Mouse (Mus musculus) embryonic facial prominence, embryonic 11.5 days (tissue): Measurements from ENCODE around the gene Spon1. TPM values are rescaled to one million over a fixed set of nuclear protein-coding genes. Genes with fewer than 3 reads are reported as not detected.

Source experiments
- ATAC-seq: fragments of 200-750 bp; cut with Nextera tagmentation; replicated peaks from 2 replicates; pipeline ENCODE4 v1.8.0; 2017; ENCODE audit warnings: low read depth; ENCODE audit not compliant: insufficient number of reproducible peaks, low FRiP score, low TSS enrichment
- DNase-seq: peaks from one replicate; pipeline ENCODE4 v3.0.0-alpha.2; 2015; ENCODE audit warnings: low spot score
- H3K27ac ChIP-seq: fragments of 300-500 bp; sonication (generic); replicated peaks from 2 replicates; pipeline ENCODE4 v1.5.1; 2014; ENCODE audit warnings: mild to moderate bottlenecking, low read depth, low read length, control low read depth
- H3K27me3 ChIP-seq: fragments of 300-500 bp; sonication (generic); 2 replicates; pipeline ENCODE4 v1.6.1; 2014; ENCODE audit warnings: mild to moderate bottlenecking, low read length, moderate library complexity, mixed read lengths; ENCODE audit not compliant: control insufficient read depth, insufficient read depth
- H3K36me3 ChIP-seq: fragments of 300-500 bp; sonication (generic); replicated peaks from 2 replicates; pipeline ENCODE4 v1.6.1; 2014; ENCODE audit warnings: low read depth, mild to moderate bottlenecking, low read length, moderate library complexity, mixed read lengths; ENCODE audit not compliant: control insufficient read depth, insufficient read depth
- H3K4me1 ChIP-seq: fragments of 300-500 bp; sonication (generic); 2 replicates; pipeline ENCODE4 v1.6.1; 2014; ENCODE audit warnings: low read length, mixed read lengths; ENCODE audit not compliant: control insufficient read depth, insufficient read depth
- H3K4me2 ChIP-seq: fragments of 300-500 bp; sonication (generic); 2 replicates; pipeline ENCODE4 v1.6.1; 2014; ENCODE audit warnings: low read depth, mild to moderate bottlenecking, control low read depth, low read length, moderate library complexity
- H3K4me3 ChIP-seq: fragments of 300-500 bp; sonication (generic); 2 replicates; pipeline ENCODE4 v1.5.1; 2014; ENCODE audit warnings: low read depth, low read length, control low read depth
- H3K9ac ChIP-seq: fragments of 300-500 bp; sonication (generic); replicated peaks from 2 replicates; pipeline ENCODE4 v1.6.1; 2014; ENCODE audit warnings: mild to moderate bottlenecking, control low read depth, low read length
- H3K9me3 ChIP-seq: fragments of 300-500 bp; sonication (generic); replicated peaks from 2 replicates; pipeline ENCODE4 v1.6.1; 2016; ENCODE audit warnings: mild to moderate bottlenecking, low read length, inconsistent platforms, mixed read lengths; ENCODE audit not compliant: control insufficient read depth
- WGBS: fragments of 180-500 bp; shearing (Covaris S2); extraction: QIAGEN DNeasy Blood & Tissue Kit; methylation state at CpG from one replicate; pipeline ENCODE4 v1.1.7; 2014; 5-methylcytosine and 5-hydroxymethylcytosine counted together
- polyA plus RNA-seq: library from polyadenylated mRNA; unstranded; fragments of >200 nt; fragmentation: Nextera tagmentation; extraction: Ambion mirVana; gene quantifications from 2 replicates; pipeline ENCODE4 v1.2.1, GENCODE M21; 2014

Gene Spon1
- polyA plus RNA-seq, 1 experiment from 2014 or later: 25.1 TPM

DNA sequence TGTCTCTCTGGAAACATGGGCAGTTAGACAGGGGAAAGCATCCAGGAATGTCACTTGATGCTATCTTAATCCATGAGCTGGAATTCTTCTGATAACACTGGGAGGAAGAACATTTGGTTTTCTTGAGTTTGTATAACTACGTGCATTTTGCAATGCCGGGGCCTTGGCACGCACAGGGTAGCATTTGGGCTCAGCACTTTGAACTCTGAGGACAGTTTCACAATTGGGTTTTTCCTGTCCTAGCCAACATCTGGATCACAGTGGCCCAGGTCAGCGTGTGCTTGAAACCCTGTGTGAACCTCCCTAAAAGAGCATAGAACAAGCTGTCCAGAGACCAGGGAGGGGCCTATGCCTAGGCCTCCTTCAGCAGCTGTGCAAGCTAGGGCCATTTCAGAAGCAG is 196.3 kb downstream of the Spon1 start:
- no peak overlapping the region for H3K27ac ChIP-seq
- H3K4me3 ChIP-seq: no peak overlapping the region
- H3K9me3 ChIP-seq: no peaks in the 10 kb centered on the region
- DNase-seq: no peak
- H3K4me2 ChIP-seq: no peak overlapping the region
- no peaks in the 10 kb centered on the region for H3K36me3 ChIP-seq
- 76% methylated on average over 4 of the region's 4 CpGs for WGBS
- no peaks in the 10 kb centered on the region for H3K4me1 ChIP-seq
- H3K27me3 ChIP-seq: no peaks in the 10 kb centered on the region
- H3K9ac ChIP-seq: no peak overlapping the region
- ATAC-seq: no peak

DNA sequence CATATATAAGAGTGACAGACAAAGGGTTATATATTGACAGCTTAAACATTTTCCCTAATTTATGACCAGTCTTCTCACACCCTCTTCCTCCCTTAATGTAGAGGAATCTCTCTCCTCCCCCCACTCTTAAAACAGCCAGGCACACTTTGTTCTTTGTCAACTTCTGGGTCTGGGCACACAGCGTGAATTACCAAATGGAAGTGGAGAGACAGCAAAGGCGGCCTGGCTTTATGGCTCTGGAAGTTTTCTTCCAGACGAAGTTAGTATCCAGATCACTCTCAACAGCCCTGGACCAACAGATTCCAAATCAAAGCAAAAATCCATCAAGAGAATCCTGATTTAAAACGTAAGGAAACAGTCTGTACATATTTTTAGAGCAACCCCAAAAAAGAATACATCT is 198.0 kb downstream of the Spon1 start:
- Histone ChIP-seq H3K27me3 (no peaks in the 10 kb centered on the region), H3K4me1 (no peaks in the 10 kb centered on the region), H3K9me3 (no peaks in the 10 kb centered on the region), H3K4me2 (no peak overlapping the region), H3K9ac (no peak overlapping the region), H3K36me3 (no peaks in the 10 kb centered on the region), H3K27ac (no peak overlapping the region), H3K4me3 (no peak overlapping the region)
- 68% methylated on average over 4 of the region's 4 CpGs for WGBS
- no peak for ATAC-seq
- no peak for DNase-seq

DNA sequence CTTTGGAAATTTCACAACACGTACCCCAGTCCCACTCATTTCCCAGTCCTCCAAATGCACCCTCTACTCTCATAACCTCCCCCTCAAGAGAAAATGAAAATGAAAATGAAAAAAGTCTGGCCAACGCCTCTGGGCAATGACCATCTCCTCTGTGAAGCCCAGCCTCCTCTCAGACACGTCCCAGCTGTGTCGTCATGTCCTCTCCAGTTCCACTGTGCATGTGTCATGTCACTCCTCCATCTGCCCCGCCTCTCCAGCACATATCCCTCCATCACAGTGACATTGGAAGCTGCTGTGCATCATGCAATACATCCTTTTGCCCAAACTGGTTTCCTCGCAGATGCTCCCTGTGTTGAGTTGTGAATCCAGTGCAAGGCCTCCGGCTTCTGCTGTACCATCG is 199.8 kb downstream of the Spon1 start:
- no peak for ATAC-seq
- WGBS: 88% methylated on average over 8 of the region's 8 CpGs
- Histone ChIP-seq H3K9ac (no peak overlapping the region), H3K4me2 (no peak overlapping the region), H3K9me3 (no peaks in the 10 kb centered on the region), H3K27ac (no peak overlapping the region), H3K27me3 (no peaks in the 10 kb centered on the region), H3K4me1 (no peaks in the 10 kb centered on the region), H3K36me3 (no peaks in the 10 kb centered on the region), H3K4me3 (no peak overlapping the region)
- DNase-seq: no peak

DNA sequence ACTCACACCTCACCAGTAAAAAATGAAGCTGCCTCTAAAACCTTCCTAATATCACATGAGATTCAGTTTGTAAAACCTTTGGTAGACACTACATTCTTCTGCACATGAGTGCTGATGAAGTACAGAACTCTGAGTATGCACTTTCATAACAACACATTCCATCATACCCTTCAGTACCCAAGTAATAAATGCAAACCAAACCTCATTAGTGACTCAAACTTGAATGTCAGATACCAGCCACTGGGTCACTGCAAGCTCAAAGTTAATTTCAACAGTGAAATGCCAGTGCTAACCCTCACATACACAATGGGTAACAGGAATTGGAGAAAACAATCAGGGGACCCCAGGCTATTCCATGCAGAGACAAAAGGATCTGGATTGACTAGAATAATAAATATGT is 203.4 kb downstream of the Spon1 start:
- H3K4me3 ChIP-seq: no peak overlapping the region
- ATAC-seq (no peak), DNase-seq (no peak)
- H3K4me2 ChIP-seq: no peak overlapping the region
- no peak overlapping the region for H3K9ac ChIP-seq
- no peaks in the 10 kb centered on the region for H3K27me3 ChIP-seq
- H3K36me3 ChIP-seq: no peaks in the 10 kb centered on the region
- H3K9me3 ChIP-seq: no peaks in the 10 kb centered on the region
- H3K27ac ChIP-seq: no peak overlapping the region
- H3K4me1 ChIP-seq: no peaks in the 10 kb centered on the region

DNA sequence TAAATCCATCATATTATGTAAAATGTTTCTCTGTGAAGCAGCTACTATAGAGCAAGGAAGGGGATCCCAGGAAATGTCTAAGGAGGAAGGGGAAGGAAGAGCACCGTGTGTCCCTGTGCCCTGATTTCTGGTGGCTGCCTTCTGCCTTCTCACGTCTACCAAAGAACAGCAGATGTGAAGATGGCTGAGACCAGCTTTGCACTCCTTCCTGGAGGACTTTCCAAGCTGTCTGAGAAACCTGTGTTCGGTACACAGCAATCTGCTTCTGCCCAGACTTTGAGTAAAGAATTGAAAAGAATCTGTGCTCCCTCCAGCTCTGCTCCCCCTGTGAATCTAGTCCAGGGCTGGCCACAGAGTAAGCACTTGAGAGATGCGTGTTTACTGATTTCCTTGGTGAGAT is 206.7 kb downstream of the Spon1 start:
- H3K36me3 ChIP-seq: no peaks in the 10 kb centered on the region
- H3K27me3 ChIP-seq: no peaks in the 10 kb centered on the region
- 93% methylated on average over 4 of the region's 4 CpGs for WGBS
- no peak overlapping the region for H3K9ac ChIP-seq
- no peak overlapping the region for H3K27ac ChIP-seq
- ATAC-seq (no peak), DNase-seq (no peak)
- H3K9me3 ChIP-seq: no peaks in the 10 kb centered on the region
- no peak overlapping the region for H3K4me2 ChIP-seq
- H3K4me1 ChIP-seq: no peaks in the 10 kb centered on the region
- no peak overlapping the region for H3K4me3 ChIP-seq

DNA sequence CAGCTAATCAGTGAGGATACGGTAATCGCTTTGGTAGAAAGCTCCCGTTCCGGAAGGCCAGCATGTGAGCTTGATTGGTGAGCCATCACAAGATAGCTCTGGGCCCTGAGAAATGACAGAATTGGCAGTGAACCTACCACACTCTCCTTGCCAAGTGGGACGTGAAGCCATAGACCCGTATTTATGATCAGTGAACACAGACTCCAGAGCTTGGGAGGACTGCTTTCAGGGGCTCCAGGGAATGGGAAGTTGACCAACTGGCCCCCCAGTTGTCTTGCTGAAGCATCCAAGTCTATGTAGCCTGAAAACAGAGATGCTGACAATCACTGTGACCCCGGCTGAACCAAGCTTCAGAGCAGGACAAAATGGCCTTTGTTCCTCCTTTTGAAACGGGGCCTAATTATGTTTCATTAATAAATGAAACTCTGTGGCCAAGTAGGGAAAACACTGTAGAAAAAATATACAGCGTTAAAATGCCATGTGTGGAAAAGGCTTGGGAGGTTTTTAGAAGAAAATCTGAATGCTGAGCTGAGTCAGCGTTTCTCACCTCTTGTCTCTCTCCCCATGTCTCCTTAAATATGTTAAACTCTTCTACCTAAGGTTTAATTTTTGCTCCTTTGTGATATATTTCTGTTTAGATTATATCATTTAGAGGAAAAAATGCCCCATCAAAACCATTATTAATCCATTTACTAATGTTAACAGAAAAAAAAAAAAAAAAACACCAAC is 220.8 kb downstream of the Spon1 start:
- Histone ChIP-seq H3K27ac (no peak overlapping the region), H3K36me3 (no peaks in the 10 kb centered on the region), H3K4me3 (no peak overlapping the region), H3K27me3 (no peaks in the 10 kb centered on the region), H3K9me3 (no peaks in the 10 kb centered on the region), H3K4me2 (no peak overlapping the region), H3K4me1 (no peaks in the 10 kb centered on the region), H3K9ac (no peak overlapping the region)
- DNase-seq: no peak
- 64% methylated on average over 10 of the region's 10 CpGs for WGBS
- ATAC-seq: no peak

DNA sequence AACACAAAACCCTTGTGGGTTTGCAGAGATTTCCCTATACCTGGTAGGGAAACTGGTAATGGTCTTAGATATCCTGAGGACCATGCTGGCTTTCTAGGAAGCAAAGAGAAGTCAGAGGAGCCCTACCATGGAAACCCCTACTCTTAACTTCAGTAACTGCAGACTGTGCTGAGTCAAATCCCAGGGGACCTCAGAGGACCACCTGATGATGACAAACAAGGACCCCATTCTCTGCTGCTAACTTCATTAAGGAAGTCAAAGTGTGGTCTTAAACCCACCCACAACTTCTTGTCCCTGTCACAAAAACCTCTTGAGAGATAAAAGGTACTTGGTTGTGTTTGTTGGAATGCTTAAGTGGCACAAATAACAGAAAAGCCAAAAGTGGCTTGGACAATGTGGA is 222.4 kb downstream of the Spon1 start:
- DNase-seq (no peak), ATAC-seq (no peak)
- no peak overlapping the region for H3K4me2 ChIP-seq
- no peaks in the 10 kb centered on the region for H3K9me3 ChIP-seq
- H3K4me3 ChIP-seq: no peak overlapping the region
- no peaks in the 10 kb centered on the region for H3K4me1 ChIP-seq
- no peak overlapping the region for H3K27ac ChIP-seq
- H3K36me3 ChIP-seq: no peaks in the 10 kb centered on the region
- H3K27me3 ChIP-seq: no peaks in the 10 kb centered on the region
- no peak overlapping the region for H3K9ac ChIP-seq

DNA sequence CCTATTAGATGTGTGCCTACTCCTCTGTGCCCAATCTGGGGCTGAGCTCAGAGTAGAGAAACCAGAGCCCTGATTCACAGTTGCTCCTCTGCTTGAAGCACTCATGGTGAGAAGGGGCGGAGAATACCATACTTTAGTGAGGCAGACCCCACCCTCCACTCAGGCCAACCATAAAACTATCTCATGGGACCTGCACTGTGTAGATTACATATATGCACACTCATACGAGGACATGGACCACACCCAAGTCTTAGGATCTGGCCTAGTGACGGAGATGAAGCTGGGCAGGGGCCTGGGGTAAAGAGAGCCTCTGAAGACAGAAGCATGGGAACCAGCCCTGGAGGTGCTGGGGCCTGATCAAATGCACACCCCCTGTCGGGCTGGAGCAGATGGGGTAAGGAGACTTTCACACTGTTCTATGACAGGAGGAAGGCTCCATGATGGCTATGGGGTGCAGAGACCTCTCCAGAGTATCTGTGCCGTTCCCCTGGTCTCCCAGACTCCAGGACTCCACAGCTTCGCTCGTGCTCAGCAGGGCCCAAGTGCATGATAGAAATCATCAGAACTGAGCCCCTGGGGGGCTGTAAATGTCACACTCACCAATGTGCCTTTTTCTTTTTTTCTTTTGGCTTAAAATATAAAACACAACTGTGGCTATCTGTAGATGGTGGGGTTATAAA is 232.0 kb downstream of the Spon1 start:
- H3K27me3 ChIP-seq: no peaks in the 10 kb centered on the region
- H3K36me3 ChIP-seq: no peaks in the 10 kb centered on the region
- no peak overlapping the region for H3K27ac ChIP-seq
- H3K4me3 ChIP-seq: no peak overlapping the region
- no peaks in the 10 kb centered on the region for H3K9me3 ChIP-seq
- H3K4me1 ChIP-seq: no peaks in the 10 kb centered on the region
- DNase-seq (no peak), ATAC-seq (0 out of 2 replicates have a peak, but pooled peaks have one; percentile 18)
- no peak overlapping the region for H3K4me2 ChIP-seq
- H3K9ac ChIP-seq: no peak overlapping the region
- WGBS: 77% methylated on average over 7 of the region's 7 CpGs
